In the genomic region with DNA sequence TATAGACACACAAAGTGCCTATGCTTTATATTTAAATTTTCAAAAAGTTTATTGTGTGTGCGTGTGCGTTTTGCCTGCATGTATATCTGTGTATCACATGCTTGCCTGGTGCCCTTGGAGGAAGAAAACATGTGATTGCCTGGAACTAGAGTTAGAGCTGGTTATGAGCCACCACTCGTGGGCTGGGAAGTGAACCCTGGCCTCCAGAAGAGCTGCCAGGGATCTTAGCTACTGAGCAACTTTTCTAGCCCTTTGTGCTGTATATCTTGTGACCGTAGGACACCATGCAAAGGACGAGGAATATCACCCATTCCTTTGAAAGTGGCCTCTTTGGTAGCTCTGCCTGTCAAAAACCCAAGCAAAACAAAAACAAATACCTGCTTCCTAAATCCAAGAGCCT, we compare ENCODE assay signal across 20 mouse cellular contexts. TPM values are rescaled to one million over a fixed set of nuclear protein-coding genes. Genes with fewer than 3 reads are reported as not detected.
"Had no signal": no experiment of that assay in that cellular context is flagged by ENCODE, and none has a peak within 500 bp of the region (broad histone marks: within the 10 kb centered on the region; RNA-seq: fewer than 3 reads in every experiment).

No protein-coding gene starts in this region.

- H3K27ac ChIP-seq: limb, embryonic 12.5 days; limb, embryonic 15.5 days; liver, embryonic 13.5 days; stomach, embryonic 15.5 days had no signal

- H3K36me3 ChIP-seq: limb, embryonic 12.5 days; limb, embryonic 15.5 days; liver, embryonic 13.5 days; stomach, embryonic 15.5 days had no signal

- H3K27me3 ChIP-seq: limb, embryonic 12.5 days; limb, embryonic 15.5 days; liver, embryonic 13.5 days; stomach, embryonic 15.5 days had no signal

- H3K9me3 ChIP-seq: limb, embryonic 12.5 days; limb, embryonic 15.5 days; liver, embryonic 13.5 days; stomach, embryonic 15.5 days had no signal

- H3K9ac ChIP-seq: limb, embryonic 12.5 days; limb, embryonic 15.5 days; liver, embryonic 13.5 days; stomach, embryonic 15.5 days had no signal

- DNase-seq: kidney, postnatal 4 days; left cerebral cortex, postnatal 4 days; liver, embryonic 13.5 days; lung, adult 2 months; lung, postnatal 14 days; lung, postnatal 4 days; midbrain, embryonic 14.5 days; right cerebral cortex, adult 18-20 months; right cerebral cortex, postnatal 14 days; right cerebral cortex, postnatal 4 days; spleen, adult 18-20 months; thymus, postnatal 25 days had no signal

- H3K4me3 ChIP-seq: limb, embryonic 12.5 days; limb, embryonic 15.5 days; liver, embryonic 13.5 days; stomach, embryonic 15.5 days had no signal

- H3K4me2 ChIP-seq: limb, embryonic 12.5 days; limb, embryonic 15.5 days; liver, embryonic 13.5 days; midbrain, embryonic 11.5 days; stomach, embryonic 15.5 days had no signal

RNA-seq across cellular contexts. Expression of a gene that starts 14.4 kb away (rescaled TPM):
- total RNA-seq: megakaryocyte progenitor cell, adult 5-6 weeks; megakaryocyte-erythroid progenitor cell, adult 5-6 weeks had no signal
- polyA plus RNA-seq: midbrain, embryonic 14.5 days; midbrain, postnatal 0 days; neural tube, embryonic 14.5 days had no signal
